Mouse (Mus musculus) hindbrain, embryonic 15.5 days (tissue): Measurements from ENCODE around the gene Cyp1a2. TPM values are rescaled to one million over a fixed set of nuclear protein-coding genes. Genes with fewer than 3 reads are reported as not detected.
A peak's percentile ranks its signal among the peaks of the same experiment; 100 is the strongest.

Source experiments
- ATAC-seq: fragments of 200-750 bp; cut with Nextera tagmentation; 2 replicates; pipeline ENCODE4 v1.8.0; 2017; ENCODE audit warnings: low read depth, moderate number of reproducible peaks, moderate TSS enrichment; ENCODE audit not compliant: low FRiP score
- H3K27ac ChIP-seq: fragments of 300-500 bp; sonication (generic); replicated peaks from 2 replicates; pipeline ENCODE4 v1.5.1; 2015; ENCODE audit warnings: mild to moderate bottlenecking, inconsistent platforms
- H3K27me3 ChIP-seq: fragments of 300-500 bp; sonication (generic); 2 replicates; pipeline ENCODE4 v1.6.1; 2015; ENCODE audit warnings: control low read depth, inconsistent platforms
- H3K36me3 ChIP-seq: fragments of 300-500 bp; sonication (generic); 2 replicates; pipeline ENCODE4 v1.6.1; 2015; ENCODE audit warnings: control low read depth, inconsistent platforms
- H3K4me1 ChIP-seq: fragments of 300-500 bp; sonication (generic); replicated peaks from 2 replicates; pipeline ENCODE4 v1.6.1; 2015; ENCODE audit warnings: control low read depth, inconsistent platforms
- H3K4me2 ChIP-seq: fragments of 300-500 bp; sonication (generic); 2 replicates; pipeline ENCODE4 v1.6.1; 2015; ENCODE audit warnings: moderate library complexity, mild to moderate bottlenecking, inconsistent platforms
- H3K4me3 ChIP-seq: fragments of 300-500 bp; sonication (generic); 2 replicates; pipeline ENCODE4 v1.5.1; 2015; ENCODE audit warnings: mild to moderate bottlenecking, inconsistent platforms
- H3K9ac ChIP-seq: fragments of 300-500 bp; sonication (generic); 2 replicates; pipeline ENCODE4 v1.6.1; 2015; ENCODE audit warnings: inconsistent platforms
- H3K9me3 ChIP-seq: fragments of 300-500 bp; sonication (generic); 2 replicates; pipeline ENCODE4 v1.6.1; 2016; ENCODE audit warnings: control low read depth, inconsistent platforms
- WGBS: fragments of 180-500 bp; shearing (Covaris S2); methylation state at CpG from one replicate; pipeline ENCODE4 v1.1.7; 2015; 5-methylcytosine and 5-hydroxymethylcytosine counted together
- polyA plus RNA-seq: library from polyadenylated mRNA; unstranded; fragments of >200 nt; fragmentation: Nextera tagmentation; extraction: Ambion mirVana; gene quantifications from 2 replicates; pipeline ENCODE4 v1.2.1, GENCODE M21; 2015

Gene Cyp1a2
- polyA plus RNA-seq, 1 experiment from 2014 or later, result not detected

DNA sequence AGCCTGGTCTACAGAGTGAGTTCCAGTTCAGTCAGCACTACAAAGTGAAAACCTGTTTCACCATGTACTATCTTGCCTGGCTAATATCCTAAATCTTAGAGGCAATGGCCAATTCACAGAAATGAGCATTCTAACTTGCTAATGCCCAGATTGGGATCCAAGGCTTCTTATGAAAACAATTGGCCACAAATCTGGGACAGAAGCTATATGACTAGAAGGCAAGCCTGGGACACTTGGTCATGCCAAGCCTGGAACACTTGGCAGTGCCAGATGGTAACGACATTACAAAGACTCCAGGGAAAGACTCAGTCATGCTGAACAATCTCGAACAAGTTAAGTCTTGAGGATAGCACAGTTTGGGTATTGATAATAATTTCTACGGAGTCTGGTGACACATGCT lies 23.0 kb upstream of the Cyp1a2 start:
- no peaks in the 10 kb centered on the region for H3K27me3 ChIP-seq
- no peak overlapping the region for H3K9ac ChIP-seq

DNA sequence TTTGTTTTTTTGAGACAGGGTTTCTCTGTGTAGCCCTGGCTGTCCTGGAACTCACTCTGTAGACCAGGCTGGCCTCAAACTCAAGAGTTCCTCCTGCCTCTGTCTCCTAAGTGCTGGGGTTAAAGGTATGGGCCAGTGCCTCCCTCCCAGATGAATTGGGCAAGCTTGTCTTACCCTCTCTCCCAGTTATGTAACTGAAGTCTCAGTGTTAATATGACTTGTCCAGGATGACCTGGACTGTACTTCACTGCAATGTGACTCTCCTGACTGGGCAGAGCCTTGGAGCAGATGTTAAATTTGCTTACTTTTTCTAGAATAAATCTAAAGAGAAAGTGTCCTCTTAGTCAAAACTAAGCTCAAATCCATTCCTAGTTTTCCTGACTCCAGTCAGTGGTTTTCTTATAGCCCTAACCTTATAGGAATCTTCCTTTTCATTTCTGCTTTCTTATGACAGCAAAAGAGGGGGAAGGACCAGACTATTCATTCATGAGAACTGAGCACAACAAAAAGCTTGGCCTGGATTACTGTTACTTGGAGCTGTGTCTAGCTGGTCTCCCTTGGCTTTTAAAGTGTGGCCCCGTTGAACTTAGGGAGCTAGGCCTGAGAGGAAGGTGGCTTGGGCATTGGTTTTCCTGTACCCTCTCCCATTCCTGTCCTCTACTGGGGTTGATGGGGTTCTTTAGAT lies 15.1 kb upstream of the Cyp1a2 start:
- Histone ChIP-seq H3K27me3 (0 out of 2 replicates have a peak, but pooled peaks cover 16% of the 10 kb centered on the region), H3K9me3 (no peaks in the 10 kb centered on the region), H3K9ac (no peak overlapping the region), H3K27ac (no peak overlapping the region), H3K4me3 (no peak overlapping the region), H3K4me2 (no peak overlapping the region), H3K36me3 (no peaks in the 10 kb centered on the region), H3K4me1 (peaks cover 16% of the 10 kb centered on the region)
- no peak for ATAC-seq
- WGBS, result 83% methylated on average over 1 of the region's 1 CpGs

More for the DNA sequence above, 23.0 kb upstream of the Cyp1a2 start:
- Histone ChIP-seq H3K36me3 (no peaks in the 10 kb centered on the region), H3K4me2 (no peak overlapping the region), H3K4me1 (peaks cover 18% of the 10 kb centered on the region), H3K9me3 (no peaks in the 10 kb centered on the region), H3K27ac (no peak overlapping the region), H3K4me3 (no peak overlapping the region)
- no peak for ATAC-seq
- WGBS, result 91% methylated on average over 3 of the region's 3 CpGs

DNA sequence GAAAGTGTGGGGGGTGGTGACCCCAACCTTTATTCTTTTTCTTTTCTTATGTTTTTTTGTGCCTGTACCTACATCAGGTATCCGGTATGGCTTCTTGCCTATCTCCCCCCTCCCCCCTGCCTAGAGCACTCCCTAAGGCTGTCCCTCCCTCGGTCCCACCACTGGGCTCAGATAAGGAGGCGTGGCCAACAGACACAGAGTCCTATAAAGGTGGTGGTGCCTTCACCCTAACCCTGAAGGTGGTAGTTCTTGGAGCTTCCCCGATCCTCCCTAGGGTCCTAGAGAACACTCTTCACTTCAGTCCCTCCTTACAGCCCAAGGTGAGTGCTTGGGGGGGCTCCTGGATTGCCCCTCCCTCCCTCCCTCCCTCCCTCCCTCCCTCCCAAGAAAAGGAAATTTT lies 13.9 kb upstream of the Cyp1a2 start:
- 16% methylated on average over 4 of the region's 4 CpGs for WGBS

DNA sequence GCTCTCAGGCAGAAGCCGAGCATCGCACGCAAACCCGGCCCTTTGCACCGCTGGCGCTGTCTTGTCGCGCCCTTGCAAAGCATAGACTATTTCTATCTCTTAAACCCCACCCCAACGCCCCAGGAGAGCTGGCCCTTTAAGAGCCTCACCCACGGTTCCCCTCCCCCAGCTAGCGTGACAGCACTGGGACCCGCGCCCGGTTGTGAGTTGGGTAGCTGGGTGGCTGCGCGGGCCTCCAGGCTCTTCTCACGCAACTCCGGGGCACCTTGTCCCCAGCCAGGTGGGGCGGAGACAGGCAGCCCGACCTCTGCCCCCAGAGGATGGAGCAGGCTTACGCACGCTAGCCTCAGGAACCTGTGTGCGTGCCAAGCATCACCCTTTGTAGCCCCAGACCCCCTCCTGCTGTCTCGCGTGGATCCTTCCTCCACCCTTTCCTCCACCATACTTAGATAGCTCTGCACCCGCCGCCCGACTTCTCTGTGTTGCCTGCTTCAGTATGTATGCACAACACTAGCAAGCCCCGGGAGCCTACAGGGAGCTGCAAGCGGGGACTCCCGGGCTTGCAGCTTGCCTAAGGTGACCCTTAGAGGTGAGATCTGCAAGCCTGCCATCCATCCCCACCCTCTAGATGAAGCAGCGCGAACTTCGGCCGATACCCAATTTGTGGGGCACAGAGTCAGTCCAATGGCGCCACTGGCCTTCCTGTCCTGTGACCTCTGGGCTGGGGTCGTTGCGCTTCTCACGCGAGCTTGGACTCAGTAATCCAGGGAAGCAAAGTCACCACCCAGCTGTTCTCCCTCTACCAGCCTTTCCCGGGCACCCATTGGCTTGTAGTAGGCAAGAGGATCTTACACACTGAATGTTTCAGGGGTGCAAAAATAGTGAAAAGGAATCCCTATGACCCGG lies 13.1 kb upstream of the Cyp1a2 start:
- ATAC-seq, result peak; percentile 81
- H3K36me3 ChIP-seq, result no peaks in the 10 kb centered on the region
- H3K9ac ChIP-seq, result peak overlapping the region; percentile 53
- H3K4me1 ChIP-seq, result peaks cover 16% of the 10 kb centered on the region
- H3K4me3 ChIP-seq, result peak overlapping the region; percentile 50
- 0 out of 2 replicates have a peak overlapping the region, but pooled peaks have one; percentile 39 for H3K27ac ChIP-seq
- WGBS, result 2% methylated on average over 42 of the region's 42 CpGs
- H3K27me3 ChIP-seq, result 0 out of 2 replicates have a peak, but pooled peaks cover 16% of the 10 kb centered on the region
- H3K9me3 ChIP-seq, result no peaks in the 10 kb centered on the region
- peak overlapping the region; percentile 93 for H3K4me2 ChIP-seq

More for the DNA sequence above, 13.9 kb upstream of the Cyp1a2 start:
- Histone ChIP-seq H3K9ac (no peak overlapping the region), H3K36me3 (no peaks in the 10 kb centered on the region), H3K9me3 (no peaks in the 10 kb centered on the region), H3K27me3 (0 out of 2 replicates have a peak, but pooled peaks cover 16% of the 10 kb centered on the region), H3K4me3 (no peak overlapping the region), H3K4me1 (peaks cover 16% of the 10 kb centered on the region), H3K4me2 (no peak overlapping the region; the same call in 1 of the 2 replicates), H3K27ac (no peak overlapping the region)
- ATAC-seq, result 0 out of 2 replicates have a peak, but pooled peaks have one; percentile 27

DNA sequence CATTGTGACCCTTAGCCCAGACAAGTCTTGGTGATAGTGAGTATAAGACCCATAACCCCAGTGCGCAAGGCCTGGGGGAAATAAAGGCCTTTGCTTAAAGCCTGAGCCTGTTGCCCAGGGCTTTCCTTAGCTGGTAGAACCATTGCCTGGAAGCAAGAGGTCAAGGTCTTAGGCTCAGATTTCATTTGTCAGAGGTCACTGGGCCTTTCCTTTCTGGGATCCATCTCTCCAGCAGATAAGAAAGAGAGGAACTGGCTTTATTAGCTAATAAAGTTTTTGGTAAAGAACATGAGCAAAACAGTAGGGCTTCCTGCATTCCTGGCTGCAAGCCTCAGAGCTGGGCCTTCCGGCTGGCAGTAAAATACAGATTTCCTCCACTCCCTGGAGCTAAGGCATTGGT lies 10.6 kb upstream of the Cyp1a2 start:
- no peak overlapping the region for H3K27ac ChIP-seq
- H3K27me3 ChIP-seq, result 0 out of 2 replicates have a peak, but pooled peaks cover 16% of the 10 kb centered on the region
- no peak overlapping the region for H3K4me3 ChIP-seq
- no peak for ATAC-seq
- H3K4me2 ChIP-seq, result no peak overlapping the region
- no peak overlapping the region for H3K9ac ChIP-seq
- no peaks in the 10 kb centered on the region for H3K9me3 ChIP-seq
- WGBS, result 87% methylated on average over 2 of the region's 2 CpGs
- H3K36me3 ChIP-seq, result no peaks in the 10 kb centered on the region
- peaks cover 16% of the 10 kb centered on the region for H3K4me1 ChIP-seq

DNA sequence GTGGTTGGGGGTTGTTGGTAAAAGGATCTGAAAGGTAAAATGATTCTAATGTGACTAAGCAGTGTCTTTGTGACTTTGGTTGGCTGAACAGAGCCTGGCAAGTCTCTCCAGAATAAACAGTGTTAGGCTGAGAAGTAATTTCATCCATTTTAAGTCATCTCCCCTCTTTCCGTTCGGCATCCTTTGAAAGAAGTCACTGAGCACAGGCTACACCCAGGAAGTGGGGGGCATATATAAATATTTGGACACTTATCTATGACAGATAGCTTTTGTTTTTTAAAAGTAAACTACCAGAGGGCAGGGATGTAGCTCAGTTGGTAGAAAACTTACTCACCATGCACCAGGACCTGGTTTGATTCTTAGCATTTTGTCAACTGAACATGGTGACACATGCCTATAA lies 5.1 kb upstream of the Cyp1a2 start:
- Histone ChIP-seq H3K4me3 (no peak overlapping the region), H3K27me3 (no peaks in the 10 kb centered on the region), H3K27ac (no peak overlapping the region), H3K9me3 (no peaks in the 10 kb centered on the region), H3K4me1 (no peaks in the 10 kb centered on the region), H3K4me2 (no peak overlapping the region), H3K36me3 (no peaks in the 10 kb centered on the region), H3K9ac (no peak overlapping the region)
- 89% methylated on average over 2 of the region's 2 CpGs for WGBS
- no peak for ATAC-seq

DNA sequence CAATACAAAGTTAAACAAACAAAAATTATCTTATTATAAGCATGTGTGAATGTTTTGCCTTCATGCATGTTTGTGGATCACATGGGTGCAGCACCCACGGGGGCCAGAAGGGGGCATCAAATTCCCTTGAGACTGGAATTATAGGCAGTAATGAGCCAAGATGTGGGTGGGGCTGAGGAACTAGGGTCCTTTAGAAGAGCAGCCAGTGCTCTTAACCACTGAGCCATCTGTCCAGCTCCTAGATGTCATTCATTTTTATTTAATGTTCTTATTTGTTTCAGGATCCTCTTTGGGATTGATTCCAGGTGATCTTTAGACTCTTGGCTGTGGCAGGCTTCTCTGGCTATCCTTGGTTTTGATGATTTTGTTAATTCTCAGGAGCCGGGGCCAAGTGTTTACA lies 4.7 kb upstream of the Cyp1a2 start:
- ATAC-seq, result no peak
- 55% methylated on average over 2 of the region's 2 CpGs for WGBS
- Histone ChIP-seq H3K4me1 (no peaks in the 10 kb centered on the region), H3K36me3 (no peaks in the 10 kb centered on the region), H3K4me2 (no peak overlapping the region), H3K4me3 (no peak overlapping the region), H3K9me3 (no peaks in the 10 kb centered on the region), H3K27ac (no peak overlapping the region), H3K27me3 (no peaks in the 10 kb centered on the region), H3K9ac (no peak overlapping the region)

DNA sequence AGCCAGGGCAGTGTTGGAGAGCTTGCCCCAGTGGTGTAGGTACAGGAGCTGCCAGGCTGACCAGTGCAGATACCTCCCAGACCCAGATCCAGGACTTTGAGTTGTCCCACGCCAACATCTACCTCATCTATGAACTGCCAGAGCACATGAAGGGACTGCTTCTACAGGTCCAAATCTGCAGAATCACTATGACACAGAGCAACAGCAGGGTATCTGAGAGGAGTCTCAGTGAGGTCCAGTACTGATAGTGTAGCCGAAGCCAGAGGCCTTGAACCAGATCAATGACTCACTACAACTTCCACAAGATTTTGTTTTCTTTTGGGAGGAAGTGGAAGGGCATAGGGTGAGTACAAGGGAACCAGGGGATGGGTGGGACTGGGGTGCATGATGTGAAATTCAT lies 4.2 kb upstream of the Cyp1a2 start, which contains the start of gene Cyp1a1:
Gene Cyp1a1 (plus strand): TSS at position 178 of the 400 bp plus-strand sequence.
- H3K4me1 ChIP-seq, result no peaks in the 10 kb centered on the region
- WGBS, result 89% methylated on average over 2 of the region's 2 CpGs

DNA sequence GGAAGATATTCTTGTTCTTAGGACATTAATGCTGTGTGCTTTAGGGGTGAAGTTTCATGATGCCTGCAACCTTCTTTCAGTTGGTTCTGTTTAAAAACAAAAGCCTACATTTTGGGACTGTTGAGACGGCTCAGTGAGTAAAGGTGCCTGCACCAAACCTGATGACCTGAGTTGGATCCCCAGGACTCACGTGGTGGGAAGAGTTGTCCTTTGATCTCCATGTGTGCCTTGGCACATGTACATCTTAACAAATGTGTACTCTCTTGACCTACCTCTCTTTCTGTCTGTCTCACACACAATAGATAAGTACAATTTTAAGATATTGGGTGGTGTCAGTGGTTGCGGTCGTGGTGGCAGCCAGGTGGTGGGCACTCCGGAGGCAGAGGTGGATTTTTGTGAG lies 2.5 kb upstream of the Cyp1a2 start:
- 88% methylated on average over 5 of the region's 5 CpGs for WGBS

More for the DNA sequence above, 4.2 kb upstream of the Cyp1a2 start, which contains the start of gene Cyp1a1:
- Histone ChIP-seq H3K36me3 (no peaks in the 10 kb centered on the region), H3K27ac (no peak within 1 kb of the TSS), H3K4me2 (no peak within 1 kb of the TSS), H3K9ac (no peak within 1 kb of the TSS), H3K4me3 (no peak within 1 kb of the TSS), H3K27me3 (no peaks in the 10 kb centered on the region), H3K9me3 (no peaks in the 10 kb centered on the region)
- no peak for ATAC-seq

DNA sequence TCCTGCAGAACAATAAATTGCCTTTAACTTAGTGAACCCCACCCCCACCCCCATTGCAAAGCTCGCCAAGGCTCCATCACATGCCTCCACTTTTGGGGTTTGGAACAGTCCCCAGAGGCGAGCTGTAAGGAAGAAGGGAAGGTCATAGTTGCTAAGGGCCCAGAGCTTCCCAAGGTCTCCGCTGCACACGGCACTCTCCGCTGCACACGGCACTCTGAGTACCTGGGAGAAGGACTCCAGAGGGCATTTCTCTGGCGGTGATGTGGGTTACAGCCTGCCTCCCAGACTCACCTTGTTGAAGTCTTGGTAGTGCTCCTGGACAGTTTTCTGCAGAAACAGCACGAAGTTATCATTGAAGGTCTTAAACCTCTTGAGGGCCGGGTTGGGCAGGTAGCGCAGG lies 2.1 kb downstream of the Cyp1a2 start:
- Histone ChIP-seq H3K4me2 (no peak overlapping the region), H3K4me3 (no peak overlapping the region), H3K27ac (no peak overlapping the region), H3K9me3 (no peaks in the 10 kb centered on the region), H3K4me1 (no peaks in the 10 kb centered on the region), H3K27me3 (no peaks in the 10 kb centered on the region), H3K9ac (no peak overlapping the region), H3K36me3 (no peaks in the 10 kb centered on the region)
- 84% methylated on average over 10 of the region's 10 CpGs for WGBS
- ATAC-seq, result no peak

More for the DNA sequence above, 2.5 kb upstream of the Cyp1a2 start:
- no peaks in the 10 kb centered on the region for H3K4me1 ChIP-seq
- no peaks in the 10 kb centered on the region for H3K27me3 ChIP-seq
- H3K9ac ChIP-seq, result no peak overlapping the region
- no peak overlapping the region for H3K27ac ChIP-seq
- H3K4me2 ChIP-seq, result no peak overlapping the region
- no peak for ATAC-seq
- no peak overlapping the region for H3K4me3 ChIP-seq
- H3K36me3 ChIP-seq, result no peaks in the 10 kb centered on the region
- no peaks in the 10 kb centered on the region for H3K9me3 ChIP-seq

DNA sequence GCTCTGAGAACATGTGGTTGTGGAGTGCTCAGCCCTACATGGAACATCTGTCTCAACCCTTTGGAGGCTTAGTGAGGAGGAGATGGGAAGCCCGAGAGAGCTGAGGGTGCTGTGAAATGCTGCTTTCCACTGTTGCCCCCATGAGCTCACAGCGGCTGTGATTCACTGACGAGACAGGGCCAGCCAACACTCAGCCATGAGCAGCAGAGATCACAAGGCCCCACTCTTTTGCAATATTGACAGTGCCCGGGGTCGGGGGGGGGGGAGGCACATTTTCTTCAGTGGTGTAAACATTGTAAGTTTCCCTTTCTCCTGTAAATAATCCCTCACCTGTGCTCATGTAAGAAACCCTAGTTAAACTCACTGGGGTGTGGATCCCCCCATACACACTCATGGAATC lies 12.0 kb downstream of the Cyp1a2 start:
- Histone ChIP-seq H3K4me1 (no peaks in the 10 kb centered on the region), H3K27ac (no peak overlapping the region), H3K9me3 (no peaks in the 10 kb centered on the region), H3K36me3 (no peaks in the 10 kb centered on the region), H3K9ac (no peak overlapping the region), H3K4me2 (no peak overlapping the region), H3K4me3 (no peak overlapping the region), H3K27me3 (no peaks in the 10 kb centered on the region)
- ATAC-seq, result no peak
- WGBS, result 91% methylated on average over 5 of the region's 5 CpGs

DNA sequence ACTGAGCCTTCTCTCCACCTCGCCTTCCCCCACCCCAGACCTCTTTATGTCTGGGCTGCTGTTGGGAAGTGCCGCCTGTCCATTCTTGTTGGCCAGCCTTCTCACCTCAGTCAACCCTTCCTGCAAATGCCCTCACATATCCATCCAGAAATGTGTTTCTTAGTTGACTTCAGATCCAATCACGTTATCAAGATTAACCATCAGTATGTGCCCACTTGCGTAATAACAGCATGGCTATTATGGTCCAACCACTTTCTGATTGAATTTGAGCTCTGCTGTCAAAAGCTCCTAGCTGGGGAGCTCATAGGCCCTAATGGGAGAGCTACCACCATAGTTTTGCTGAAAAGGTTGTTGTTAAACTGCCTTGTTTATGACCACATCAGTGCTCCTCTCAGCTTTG lies 12.5 kb downstream of the Cyp1a2 start:
- Histone ChIP-seq H3K36me3 (no peaks in the 10 kb centered on the region), H3K9ac (no peak overlapping the region), H3K27ac (no peak overlapping the region), H3K4me3 (no peak overlapping the region), H3K4me2 (no peak overlapping the region), H3K9me3 (no peaks in the 10 kb centered on the region), H3K27me3 (no peaks in the 10 kb centered on the region), H3K4me1 (no peaks in the 10 kb centered on the region)
- WGBS, result 87% methylated on average over 4 of the region's 4 CpGs
- no peak for ATAC-seq
